Mouse (Mus musculus) left cerebral cortex, adult 11 months (tissue): ENCODE data around the gene Adarb2.

Experiments used
- DNase-seq: peaks from one replicate; pipeline ENCODE4 v3.0.0; 2022; ENCODE audit warnings: low spot score

The Adarb2 gene

GRCm38 (mm10) chr13:8691448-8691847 is 488.8 kb downstream of the Adarb2 start:
- DNase-seq = no peak

GRCm38 (mm10) chr13:8692787-8693186 is 490.1 kb downstream of the Adarb2 start:
- no peak for DNase-seq

- DNase-seq = no peak
These were observed 495.8 kb downstream of the Adarb2 start for GRCm38 (mm10) chr13:8698451-8698850.

- no peak for DNase-seq
These were observed 497.2 kb downstream of the Adarb2 start for GRCm38 (mm10) chr13:8699831-8700230.

GRCm38 (mm10) chr13:8700981-8701380 is 498.3 kb downstream of the Adarb2 start:
- DNase-seq = no peak

GRCm38 (mm10) chr13:8705296-8705695 is 502.6 kb downstream of the Adarb2 start:
- no peak for DNase-seq

GRCm38 (mm10) chr13:8713377-8713776 is 510.7 kb downstream of the Adarb2 start:
- DNase-seq = no peak

- DNase-seq = no peak
These were observed 527.4 kb downstream of the Adarb2 start for GRCm38 (mm10) chr13:8729972-8730645.

GRCm38 (mm10) chr13:8737139-8737865 is 534.6 kb downstream of the Adarb2 start:
- no peak for DNase-seq

GRCm38 (mm10) chr13:8742792-8743191 is 540.1 kb downstream of the Adarb2 start:
- DNase-seq = no peak

GRCm38 (mm10) chr13:8744565-8744964 is 541.9 kb downstream of the Adarb2 start:
- no peak for DNase-seq

GRCm38 (mm10) chr13:8745596-8745995 is 542.9 kb downstream of the Adarb2 start:
- no peak for DNase-seq

GRCm38 (mm10) chr13:8749451-8749850 is 546.8 kb downstream of the Adarb2 start:
- DNase-seq = no peak

GRCm38 (mm10) chr13:8760940-8761339 is 558.3 kb downstream of the Adarb2 start:
- DNase-seq = no peak

- no peak for DNase-seq
These were observed 567.1 kb downstream of the Adarb2 start for GRCm38 (mm10) chr13:8769654-8770227.

GRCm38 (mm10) chr13:8770616-8771015 is 568.0 kb downstream of the Adarb2 start:
- no peak for DNase-seq

GRCm38 (mm10) chr13:8780441-8780840 is 577.8 kb downstream of the Adarb2 start:
- no peak for DNase-seq

GRCm38 (mm10) chr13:8782636-8783035 is 580.0 kb downstream of the Adarb2 start:
- DNase-seq = no peak

GRCm38 (mm10) chr13:8783686-8784307 is 581.1 kb downstream of the Adarb2 start:
- no peak for DNase-seq

- no peak for DNase-seq
These were observed 581.8 kb downstream of the Adarb2 start for GRCm38 (mm10) chr13:8784308-8785061.

- peak; percentile 52 for DNase-seq
These were observed 582.5 kb downstream of the Adarb2 start for GRCm38 (mm10) chr13:8785185-8785584.

GRCm38 (mm10) chr13:8793217-8793616 is 590.6 kb downstream of the Adarb2 start:
- no peak for DNase-seq
